Mouse (Mus musculus): ENCODE measurements around the gene Cmtm3.

DNA sequence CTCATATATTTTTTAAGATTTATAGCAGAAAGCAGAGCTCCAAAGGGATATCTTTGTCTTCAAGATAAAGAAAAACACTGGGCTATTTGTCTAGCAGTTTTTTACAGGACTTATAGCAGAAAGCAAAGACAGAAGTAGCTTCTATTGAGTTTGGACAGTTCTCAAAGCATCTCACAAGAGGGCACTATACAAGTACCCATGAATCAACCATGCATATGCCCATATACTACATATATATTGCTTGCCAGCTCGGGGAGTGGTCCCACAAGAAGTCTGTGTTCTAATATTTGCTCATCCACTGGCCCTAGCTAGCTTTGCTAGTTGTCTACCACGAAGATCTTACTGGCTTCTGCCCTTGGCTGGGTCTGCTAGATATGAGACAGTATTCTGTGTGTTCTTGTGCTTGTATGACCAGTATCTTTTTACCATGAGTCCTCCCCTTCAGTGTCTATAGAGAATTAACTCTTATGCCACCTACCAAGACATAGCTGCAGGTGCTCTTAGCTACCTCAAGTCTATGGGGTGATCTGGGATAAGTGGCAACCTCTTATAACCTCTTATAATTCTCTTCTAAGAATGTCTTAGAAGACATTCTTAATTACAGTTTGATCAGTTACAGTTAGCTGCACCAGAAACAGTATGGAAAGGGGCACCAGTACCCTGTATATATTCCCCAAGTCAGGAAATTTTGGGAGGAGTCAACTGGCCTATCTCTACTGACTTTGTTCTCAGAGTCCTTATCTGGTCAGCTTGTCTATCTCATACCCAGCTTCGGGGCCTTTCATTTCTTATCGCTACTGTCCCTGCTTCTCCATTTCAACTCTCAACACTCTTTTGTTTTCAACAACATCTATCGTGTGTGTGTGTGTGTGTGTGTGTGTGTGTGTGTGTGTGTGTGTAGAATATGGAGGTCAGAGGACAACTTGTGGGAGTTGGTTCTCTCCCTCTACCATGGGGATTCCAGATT is 6.3 kb upstream of the Cmtm3 start:
- TF ChIP-seq CTCF (IDR thresholded peaks at IDR 0.05; ENCODE audit: extremely low read depth, insufficient read depth, low read length): no peak
- TF ChIP-seq POLR2A (IDR thresholded peaks at IDR 0.05; ENCODE audit: extremely low read depth, insufficient read depth, low read length): no peak

Data from cortical plate, adult 2 months (tissue).